Mouse (Mus musculus): ENCODE results near the gene Ttll1.

Ttll1 gene

GRCm38 (mm10) chr15:83510805-83511405 is at the start of gene Ttll1:
TSS of gene Ttll1 (minus strand) at chr15:83510893.
- peak; percentile 97 for DNase-seq (ENCODE audit: low spot score)

GRCm38 (mm10) chr15:83555161-83555974 is 44.7 kb upstream of the Ttll1 start:
- DNase-seq (ENCODE audit: low spot score): peak; percentile 90

GRCm38 (mm10) chr15:83553831-83554230 is 43.1 kb upstream of the Ttll1 start:
- DNase-seq (ENCODE audit: low spot score): no peak

- no peak for DNase-seq (ENCODE audit: low spot score)
These were observed 39.4 kb upstream of the Ttll1 start for GRCm38 (mm10) chr15:83550137-83550536.

- no peak for DNase-seq (ENCODE audit: low spot score)
These were observed 36.5 kb upstream of the Ttll1 start for GRCm38 (mm10) chr15:83547144-83547543.

GRCm38 (mm10) chr15:83546029-83546428 is 35.3 kb upstream of the Ttll1 start:
- no peak for DNase-seq (ENCODE audit: low spot score)

GRCm38 (mm10) chr15:83541647-83542287 is 31.1 kb upstream of the Ttll1 start:
- DNase-seq (ENCODE audit: low spot score): no peak

- no peak for DNase-seq (ENCODE audit: low spot score)
These were observed 29.2 kb upstream of the Ttll1 start for GRCm38 (mm10) chr15:83539905-83540304.

- DNase-seq (ENCODE audit: low spot score): no peak
These were observed 28.2 kb upstream of the Ttll1 start for GRCm38 (mm10) chr15:83538855-83539254.

GRCm38 (mm10) chr15:83535890-83536231 is 25.2 kb upstream of the Ttll1 start:
- DNase-seq (ENCODE audit: low spot score): no peak

GRCm38 (mm10) chr15:83534960-83535889 is 24.5 kb upstream of the Ttll1 start:
- no peak for DNase-seq (ENCODE audit: low spot score)

GRCm38 (mm10) chr15:83532606-83533005 is 21.9 kb upstream of the Ttll1 start:
- no peak for DNase-seq (ENCODE audit: low spot score)

- no peak for DNase-seq (ENCODE audit: low spot score)
These were observed 21.3 kb upstream of the Ttll1 start for GRCm38 (mm10) chr15:83531961-83532469.

GRCm38 (mm10) chr15:83530688-83531087 is 20.0 kb upstream of the Ttll1 start:
- no peak for DNase-seq (ENCODE audit: low spot score)

- no peak for DNase-seq (ENCODE audit: low spot score)
These were observed 19.5 kb upstream of the Ttll1 start for GRCm38 (mm10) chr15:83530233-83530632.

GRCm38 (mm10) chr15:83529765-83530164 is 19.1 kb upstream of the Ttll1 start:
- DNase-seq (ENCODE audit: low spot score): peak; percentile 60

GRCm38 (mm10) chr15:83528892-83529291 is 18.2 kb upstream of the Ttll1 start:
- DNase-seq (ENCODE audit: low spot score): no peak

GRCm38 (mm10) chr15:83527747-83528146 is 17.1 kb upstream of the Ttll1 start:
- no peak for DNase-seq (ENCODE audit: low spot score)

GRCm38 (mm10) chr15:83527092-83527437 is 16.4 kb upstream of the Ttll1 start:
- DNase-seq (ENCODE audit: low spot score): no peak

GRCm38 (mm10) chr15:83526424-83527091 is 15.9 kb upstream of the Ttll1 start, which contains the start of gene Bik:
TSS of gene Bik (plus strand) at chr15:83526862.
- DNase-seq (ENCODE audit: low spot score): peak; percentile 70

- no peak for DNase-seq (ENCODE audit: low spot score)
These were observed 13.6 kb upstream of the Ttll1 start for GRCm38 (mm10) chr15:83524333-83524729.

Measured in testis, postnatal 10 days (tissue).